Mouse (Mus musculus): ENCODE data around the gene Cpne2. TPM values are rescaled to one million over a fixed set of nuclear protein-coding genes. Genes with fewer than 3 reads are reported as not detected.

Gene Cpne2
- polyA plus RNA-seq, 1 experiment from 2014 or later: 10.1 TPM

GRCm38 (mm10) chr8:94529875-94530274 lies 2.9 kb upstream of the Cpne2 start:
- 73% methylated on average over 4 of the region's 4 CpGs for whole genome bisulfite sequencing
- no peak for DNase-seq (ENCODE audit: low spot score)
- H3K27me3 ChIP-seq (ENCODE audit: control insufficient read depth, insufficient read depth, low read length): peaks cover 16% of the 10 kb centered on the region

GRCm38 (mm10) chr8:94530643-94531042 lies 2.1 kb upstream of the Cpne2 start:
- WGBS: 93% methylated on average over 4 of the region's 4 CpGs
- peaks cover 18% of the 10 kb centered on the region for H3K27me3 ChIP-seq (ENCODE audit: control insufficient read depth, insufficient read depth, low read length)
- ATAC-seq (ENCODE audit: low FRiP score): no peak

More at GRCm38 (mm10) chr8:94529875-94530274, 2.9 kb upstream of the Cpne2 start:
- no peak for ATAC-seq (ENCODE audit: low FRiP score)
- no peak overlapping the region for H3K27ac ChIP-seq (ENCODE audit: low read depth, low read length)
- no peak overlapping the region for H3K4me2 ChIP-seq (replicated peaks; ENCODE audit: low read depth, low read length)
- H3K4me1 ChIP-seq (replicated peaks; ENCODE audit: control insufficient read depth, insufficient read depth, low read length): no peaks in the 10 kb centered on the region
- no peaks in the 10 kb centered on the region for H3K9me3 ChIP-seq (ENCODE audit: control insufficient read depth, low read length)
- H3K4me3 ChIP-seq (ENCODE audit: low read depth, low read length): no peak overlapping the region
- no peak overlapping the region for H3K9ac ChIP-seq (ENCODE audit: low read depth, low read length)
- no peaks in the 10 kb centered on the region for H3K36me3 ChIP-seq (ENCODE audit: control insufficient read depth, insufficient read depth, low read length)

DNA sequence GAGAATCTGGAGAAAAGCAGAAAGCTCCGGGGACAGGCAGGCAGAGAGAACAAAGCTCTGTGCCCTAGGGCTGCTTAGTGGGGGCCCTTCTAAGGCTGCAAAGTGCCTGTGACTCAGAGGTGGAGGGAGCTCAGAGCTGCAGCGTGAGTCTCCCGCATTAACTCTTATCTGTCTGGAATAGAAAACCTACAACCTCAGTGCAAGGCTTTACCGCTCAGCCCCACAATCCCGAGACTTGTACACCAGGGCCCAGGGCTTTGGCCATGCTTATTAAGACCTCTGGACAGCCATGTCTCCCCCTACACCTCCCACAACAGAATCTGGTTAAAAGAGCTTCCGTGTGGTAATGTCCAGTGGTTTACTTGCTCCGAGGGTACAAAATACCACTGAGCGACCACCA lies 790 bp upstream of the Cpne2 start:
- H3K9me3 ChIP-seq (ENCODE audit: control insufficient read depth, low read length): no peaks in the 10 kb centered on the region
- no peak overlapping the region for H3K9ac ChIP-seq (ENCODE audit: low read depth, low read length)
- H3K27me3 ChIP-seq (ENCODE audit: control insufficient read depth, insufficient read depth, low read length): peaks cover 19% of the 10 kb centered on the region
- DNase-seq (ENCODE audit: low spot score) (peak; percentile 46), ATAC-seq (ENCODE audit: low FRiP score) (no peak)
- no peak overlapping the region for H3K27ac ChIP-seq (ENCODE audit: low read depth, low read length)
- 2% methylated on average over 8 of the region's 8 CpGs for WGBS
- H3K4me2 ChIP-seq (replicated peaks; ENCODE audit: low read depth, low read length): peak overlapping the region; percentile 95
- no peak overlapping the region for H3K4me3 ChIP-seq (ENCODE audit: low read depth, low read length)
- no peaks in the 10 kb centered on the region for H3K4me1 ChIP-seq (replicated peaks; ENCODE audit: control insufficient read depth, insufficient read depth, low read length)
- no peaks in the 10 kb centered on the region for H3K36me3 ChIP-seq (ENCODE audit: control insufficient read depth, insufficient read depth, low read length)

More at GRCm38 (mm10) chr8:94530643-94531042, 2.1 kb upstream of the Cpne2 start:
- H3K36me3 ChIP-seq (ENCODE audit: control insufficient read depth, insufficient read depth, low read length): no peaks in the 10 kb centered on the region
- no peak overlapping the region for H3K4me3 ChIP-seq (ENCODE audit: low read depth, low read length)
- no peak overlapping the region for H3K27ac ChIP-seq (ENCODE audit: low read depth, low read length)
- no peaks in the 10 kb centered on the region for H3K9me3 ChIP-seq (ENCODE audit: control insufficient read depth, low read length)
- no peak overlapping the region for H3K4me2 ChIP-seq (replicated peaks; ENCODE audit: low read depth, low read length)
- no peaks in the 10 kb centered on the region for H3K4me1 ChIP-seq (replicated peaks; ENCODE audit: control insufficient read depth, insufficient read depth, low read length)
- no peak overlapping the region for H3K9ac ChIP-seq (ENCODE audit: low read depth, low read length)
- no peak for DNase-seq (ENCODE audit: low spot score)

- under 1% methylated on average over 34 of the region's 34 CpGs for WGBS
- no peak; the same call in 1 of the 2 replicates for ATAC-seq (ENCODE audit: low FRiP score)
- H3K9ac ChIP-seq (ENCODE audit: low read depth, low read length): peak overlapping the region; percentile 62
Observed at GRCm38 (mm10) chr8:94532525-94532872, 291 bp upstream of the Cpne2 start.

DNA sequence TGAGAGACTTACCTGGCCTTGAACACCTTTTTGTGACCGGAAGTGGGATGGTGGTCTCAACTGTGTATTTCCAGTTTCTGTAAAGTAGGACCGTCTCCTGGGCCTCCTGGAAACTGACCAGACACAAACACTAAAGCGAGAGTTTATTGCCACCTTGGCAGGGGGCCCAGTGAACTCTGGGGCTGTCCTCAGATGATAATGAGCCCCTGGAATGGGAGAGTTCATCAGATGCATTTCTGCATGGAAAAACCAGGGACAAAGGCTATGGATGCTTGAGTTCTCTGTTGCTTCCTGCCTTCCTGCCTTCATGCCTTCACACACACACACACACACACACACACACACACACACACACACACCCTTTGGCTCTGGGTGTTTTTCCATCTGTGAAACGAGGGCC lies 1.8 kb downstream of the Cpne2 start:
- Histone ChIP-seq H3K27me3 (ENCODE audit: control insufficient read depth, insufficient read depth, low read length) (peaks cover 19% of the 10 kb centered on the region), H3K9me3 (ENCODE audit: control insufficient read depth, low read length) (no peaks in the 10 kb centered on the region), H3K9ac (ENCODE audit: low read depth, low read length) (no peak overlapping the region), H3K4me2 (replicated peaks; ENCODE audit: low read depth, low read length) (no peak overlapping the region), H3K4me1 (replicated peaks; ENCODE audit: control insufficient read depth, insufficient read depth, low read length) (no peaks in the 10 kb centered on the region), H3K36me3 (ENCODE audit: control insufficient read depth, insufficient read depth, low read length) (no peaks in the 10 kb centered on the region), H3K27ac (ENCODE audit: low read depth, low read length) (no peak overlapping the region), H3K4me3 (ENCODE audit: low read depth, low read length) (no peak overlapping the region)
- whole genome bisulfite sequencing: 51% methylated on average over 4 of the region's 4 CpGs
- ATAC-seq (ENCODE audit: low FRiP score): no peak
- DNase-seq (ENCODE audit: low spot score): no peak

More at GRCm38 (mm10) chr8:94532525-94532872, 291 bp upstream of the Cpne2 start:
- no peak for DNase-seq (ENCODE audit: low spot score)
- Histone ChIP-seq H3K27ac (ENCODE audit: low read depth, low read length) (no peak overlapping the region), H3K27me3 (ENCODE audit: control insufficient read depth, insufficient read depth, low read length) (peaks cover 19% of the 10 kb centered on the region), H3K4me3 (ENCODE audit: low read depth, low read length) (peak overlapping the region; percentile 63), H3K36me3 (ENCODE audit: control insufficient read depth, insufficient read depth, low read length) (no peaks in the 10 kb centered on the region), H3K4me1 (replicated peaks; ENCODE audit: control insufficient read depth, insufficient read depth, low read length) (no peaks in the 10 kb centered on the region), H3K4me2 (replicated peaks; ENCODE audit: low read depth, low read length) (peak overlapping the region; percentile 95), H3K9me3 (ENCODE audit: control insufficient read depth, low read length) (no peaks in the 10 kb centered on the region)

GRCm38 (mm10) chr8:94535631-94536030 lies 2.8 kb downstream of the Cpne2 start:
- H3K27me3 ChIP-seq (ENCODE audit: control insufficient read depth, insufficient read depth, low read length): peaks cover 19% of the 10 kb centered on the region
- WGBS: 78% methylated on average over 7 of the region's 7 CpGs
- H3K4me1 ChIP-seq (replicated peaks; ENCODE audit: control insufficient read depth, insufficient read depth, low read length): no peaks in the 10 kb centered on the region
- no peak overlapping the region for H3K4me2 ChIP-seq (replicated peaks; ENCODE audit: low read depth, low read length)
- DNase-seq (ENCODE audit: low spot score) (no peak), ATAC-seq (ENCODE audit: low FRiP score) (no peak)
- H3K4me3 ChIP-seq (ENCODE audit: low read depth, low read length): no peak overlapping the region
- no peaks in the 10 kb centered on the region for H3K36me3 ChIP-seq (ENCODE audit: control insufficient read depth, insufficient read depth, low read length)
- H3K9me3 ChIP-seq (ENCODE audit: control insufficient read depth, low read length): no peaks in the 10 kb centered on the region
- H3K9ac ChIP-seq (ENCODE audit: low read depth, low read length): no peak overlapping the region
- no peak overlapping the region for H3K27ac ChIP-seq (ENCODE audit: low read depth, low read length)

DNA sequence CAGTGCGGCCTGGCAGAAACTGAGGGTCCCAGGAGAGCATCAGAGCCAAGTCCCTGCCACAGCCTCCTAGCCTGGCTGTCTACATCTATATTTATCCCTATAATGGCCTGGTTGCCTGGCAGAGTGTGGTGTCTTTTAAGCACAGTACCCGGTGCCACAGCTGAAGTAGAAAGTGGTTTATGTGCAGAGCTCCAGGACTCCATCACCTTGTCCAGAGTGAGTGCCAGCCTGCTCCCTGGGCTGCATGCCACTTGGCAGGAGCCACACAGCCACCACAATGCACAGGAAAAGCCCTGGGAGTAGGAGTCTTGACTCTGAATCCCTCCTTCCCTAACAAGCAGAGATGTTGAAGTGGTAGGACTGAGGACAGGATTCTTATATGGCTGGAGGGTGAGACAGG lies 4.7 kb downstream of the Cpne2 start:
- Histone ChIP-seq H3K4me1 (replicated peaks; ENCODE audit: control insufficient read depth, insufficient read depth, low read length) (no peaks in the 10 kb centered on the region), H3K9ac (ENCODE audit: low read depth, low read length) (no peak overlapping the region), H3K27ac (ENCODE audit: low read depth, low read length) (no peak overlapping the region), H3K4me3 (ENCODE audit: low read depth, low read length) (no peak overlapping the region), H3K27me3 (ENCODE audit: control insufficient read depth, insufficient read depth, low read length) (peaks cover 19% of the 10 kb centered on the region), H3K9me3 (ENCODE audit: control insufficient read depth, low read length) (no peaks in the 10 kb centered on the region), H3K36me3 (ENCODE audit: control insufficient read depth, insufficient read depth, low read length) (no peaks in the 10 kb centered on the region), H3K4me2 (replicated peaks; ENCODE audit: low read depth, low read length) (no peak overlapping the region)
- no peak for ATAC-seq (ENCODE audit: low FRiP score)
- WGBS: 94% methylated on average over 2 of the region's 2 CpGs
- no peak for DNase-seq (ENCODE audit: low spot score)

GRCm38 (mm10) chr8:94540025-94540424 lies 7.2 kb downstream of the Cpne2 start:
- Histone ChIP-seq H3K36me3 (ENCODE audit: control insufficient read depth, insufficient read depth, low read length) (no peaks in the 10 kb centered on the region), H3K9ac (ENCODE audit: low read depth, low read length) (no peak overlapping the region), H3K27ac (ENCODE audit: low read depth, low read length) (no peak overlapping the region), H3K4me3 (ENCODE audit: low read depth, low read length) (no peak overlapping the region), H3K4me1 (replicated peaks; ENCODE audit: control insufficient read depth, insufficient read depth, low read length) (no peaks in the 10 kb centered on the region), H3K27me3 (ENCODE audit: control insufficient read depth, insufficient read depth, low read length) (peaks cover 3% of the 10 kb centered on the region; the same call in 1 of the 2 replicates), H3K4me2 (replicated peaks; ENCODE audit: low read depth, low read length) (no peak overlapping the region), H3K9me3 (ENCODE audit: control insufficient read depth, low read length) (no peaks in the 10 kb centered on the region)
- ATAC-seq (ENCODE audit: low FRiP score): no peak
- WGBS: 88% methylated on average over 2 of the region's 2 CpGs
- no peak for DNase-seq (ENCODE audit: low spot score)

DNA sequence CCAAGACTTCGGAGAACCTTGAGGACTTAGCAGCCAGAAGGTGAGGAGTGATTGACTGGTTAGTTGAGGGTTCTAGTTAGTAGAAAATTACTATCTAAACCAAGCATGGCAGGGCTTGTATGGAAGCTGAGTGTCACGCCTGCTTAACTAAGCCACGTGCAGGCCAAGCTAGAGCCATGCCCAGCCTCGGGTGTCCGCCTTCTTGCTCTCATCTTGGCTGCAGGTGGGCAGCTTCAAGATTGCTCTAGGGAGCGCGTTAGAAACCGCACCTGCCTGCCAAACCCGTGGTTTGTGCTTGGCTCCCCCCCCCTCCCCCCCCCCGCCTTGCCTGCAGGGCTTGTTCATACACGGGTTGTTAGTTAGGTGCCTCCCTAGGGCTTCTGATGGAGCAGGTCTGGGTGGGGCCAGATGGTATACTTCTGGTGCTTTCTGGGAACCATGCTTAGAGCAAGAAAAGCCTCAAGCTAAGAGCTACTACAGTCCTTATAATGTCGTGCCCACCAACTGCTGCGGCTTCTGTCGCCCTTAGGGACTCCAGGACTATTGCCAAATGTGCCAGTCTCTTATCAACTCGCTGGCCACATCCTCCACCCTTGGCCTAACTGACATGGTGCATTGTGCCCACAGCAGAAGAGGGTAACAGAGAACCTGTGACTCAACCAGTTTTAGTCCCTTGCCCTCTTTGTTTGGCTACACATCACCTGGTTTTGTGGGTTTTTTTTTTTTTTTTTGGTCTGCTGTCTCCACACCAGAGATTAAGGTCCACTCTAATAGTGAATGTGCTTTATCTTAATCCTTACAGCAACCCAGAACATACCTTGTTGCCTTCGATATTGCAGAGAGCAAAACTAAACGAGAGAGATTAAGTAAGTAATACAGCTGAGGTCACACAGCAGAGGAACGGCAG lies 8.4 kb downstream of the Cpne2 start:
- Histone ChIP-seq H3K27me3 (ENCODE audit: control insufficient read depth, insufficient read depth, low read length) (no peaks in the 10 kb centered on the region), H3K4me2 (replicated peaks; ENCODE audit: low read depth, low read length) (no peak overlapping the region), H3K4me3 (ENCODE audit: low read depth, low read length) (no peak overlapping the region), H3K27ac (ENCODE audit: low read depth, low read length) (no peak overlapping the region), H3K9ac (ENCODE audit: low read depth, low read length) (no peak overlapping the region), H3K9me3 (ENCODE audit: control insufficient read depth, low read length) (no peaks in the 10 kb centered on the region), H3K36me3 (ENCODE audit: control insufficient read depth, insufficient read depth, low read length) (no peaks in the 10 kb centered on the region), H3K4me1 (replicated peaks; ENCODE audit: control insufficient read depth, insufficient read depth, low read length) (no peaks in the 10 kb centered on the region)
- 80% methylated on average over 17 of the region's 18 CpGs for WGBS
- no peak for ATAC-seq (ENCODE audit: low FRiP score)
- DNase-seq (ENCODE audit: low spot score): no peak
